Mouse (Mus musculus): Measurements from ENCODE around the gene Gap43. TPM values are rescaled to one million over a fixed set of nuclear protein-coding genes. Genes with fewer than 3 reads are reported as not detected.
"Not testable (repeated sequence)": the region's sequence is repeated elsewhere in the genome, so short reads cannot be mapped to it uniquely, and the experiment has no call there.

Gap43 gene
- 13.9 and 15.8 TPM in 2 replicates for polyA plus RNA-seq (2015; fragmentation: Nextera tagmentation; extraction: Ambion mirVana)

- H3K36me3 ChIP-seq (ENCODE audit: control insufficient read depth, insufficient read depth) = no peaks in the 10 kb centered on the region
- H3K9me3 ChIP-seq (replicated peaks; ENCODE audit: control insufficient read depth, low read length) = no peaks in the 10 kb centered on the region
- peak within 1 kb of the TSS; percentile 92 for H3K4me2 ChIP-seq (ENCODE audit: low read depth, low read length)
- peak within 1 kb of the TSS; percentile 54 for H3K4me3 ChIP-seq (ENCODE audit: low read length)
- peak; percentile 41; the same call in 1 of the 2 replicates for ATAC-seq (replicated peaks; ENCODE audit: extremely low read depth, insufficient read depth, low FRiP score)
- WGBS = 2% methylated on average over 18 of the region's 18 CpGs
- H3K9ac ChIP-seq (ENCODE audit: low read length) = peak within 1 kb of the TSS; percentile 62
- peaks cover 4% of the 10 kb centered on the region; the same call in 1 of the 2 replicates for H3K27me3 ChIP-seq (ENCODE audit: control insufficient read depth, insufficient read depth, low read length)
- peaks cover 6% of the 10 kb centered on the region for H3K4me1 ChIP-seq (ENCODE audit: control insufficient read depth, insufficient read depth, low read length)
- H3K27ac ChIP-seq (ENCODE audit: low read length) = peak within 1 kb of the TSS; percentile 53
Observed at GRCm38 (mm10) chr16:42340021-42340768, at the start of gene Gap43. Gap43 (minus strand) TSS chr16:42340651.

GRCm38 (mm10) chr16:42381328-42381838 lies 40.9 kb upstream of the Gap43 start:
- Histone ChIP-seq H3K4me2 (ENCODE audit: low read depth, low read length) (no peak overlapping the region), H3K36me3 (ENCODE audit: control insufficient read depth, insufficient read depth) (no peaks in the 10 kb centered on the region), H3K9ac (ENCODE audit: low read length) (no peak overlapping the region), H3K4me1 (ENCODE audit: control insufficient read depth, insufficient read depth, low read length) (no peaks in the 10 kb centered on the region), H3K27me3 (ENCODE audit: control insufficient read depth, insufficient read depth, low read length) (no peaks in the 10 kb centered on the region), H3K9me3 (replicated peaks; ENCODE audit: control insufficient read depth, low read length) (no peaks in the 10 kb centered on the region), H3K4me3 (ENCODE audit: low read length) (no peak overlapping the region), H3K27ac (ENCODE audit: low read length) (no peak overlapping the region)
- no peak for ATAC-seq (replicated peaks; ENCODE audit: extremely low read depth, insufficient read depth, low FRiP score)
- 64% methylated on average over 4 of the region's 4 CpGs for WGBS

- Histone ChIP-seq H3K36me3 (ENCODE audit: control insufficient read depth, insufficient read depth) (no peaks in the 10 kb centered on the region), H3K4me2 (ENCODE audit: low read depth, low read length) (no peak overlapping the region)
- 46% methylated on average over 3 of the region's 3 CpGs for WGBS
Observed at GRCm38 (mm10) chr16:42380641-42381040, 40.2 kb upstream of the Gap43 start.

GRCm38 (mm10) chr16:42370148-42370547 lies 29.7 kb upstream of the Gap43 start:
- ATAC-seq (replicated peaks; ENCODE audit: extremely low read depth, insufficient read depth, low FRiP score) = no peak
- WGBS = 81% methylated on average over 6 of the region's 6 CpGs
- H3K9me3 ChIP-seq (replicated peaks; ENCODE audit: control insufficient read depth, low read length) = no peaks in the 10 kb centered on the region

More at GRCm38 (mm10) chr16:42380641-42381040, 40.2 kb upstream of the Gap43 start:
- H3K4me3 ChIP-seq (ENCODE audit: low read length) = no peak overlapping the region
- no peak overlapping the region for H3K9ac ChIP-seq (ENCODE audit: low read length)
- no peaks in the 10 kb centered on the region for H3K27me3 ChIP-seq (ENCODE audit: control insufficient read depth, insufficient read depth, low read length)
- no peak for ATAC-seq (replicated peaks; ENCODE audit: extremely low read depth, insufficient read depth, low FRiP score)
- no peaks in the 10 kb centered on the region for H3K4me1 ChIP-seq (ENCODE audit: control insufficient read depth, insufficient read depth, low read length)
- no peaks in the 10 kb centered on the region for H3K9me3 ChIP-seq (replicated peaks; ENCODE audit: control insufficient read depth, low read length)
- no peak overlapping the region for H3K27ac ChIP-seq (ENCODE audit: low read length)

GRCm38 (mm10) chr16:42369346-42369745 lies 28.9 kb upstream of the Gap43 start:
- Histone ChIP-seq H3K9me3 (replicated peaks; ENCODE audit: control insufficient read depth, low read length) (no peaks in the 10 kb centered on the region), H3K4me2 (ENCODE audit: low read depth, low read length) (no peak overlapping the region)
- 78% methylated on average over 6 of the region's 6 CpGs for WGBS

More at GRCm38 (mm10) chr16:42370148-42370547, 29.7 kb upstream of the Gap43 start:
- no peaks in the 10 kb centered on the region for H3K27me3 ChIP-seq (ENCODE audit: control insufficient read depth, insufficient read depth, low read length)
- H3K27ac ChIP-seq (ENCODE audit: low read length) = no peak overlapping the region
- H3K9ac ChIP-seq (ENCODE audit: low read length) = no peak overlapping the region
- no peaks in the 10 kb centered on the region for H3K4me1 ChIP-seq (ENCODE audit: control insufficient read depth, insufficient read depth, low read length)
- H3K36me3 ChIP-seq (ENCODE audit: control insufficient read depth, insufficient read depth) = no peaks in the 10 kb centered on the region
- H3K4me2 ChIP-seq (ENCODE audit: low read depth, low read length) = no peak overlapping the region
- H3K4me3 ChIP-seq (ENCODE audit: low read length) = no peak overlapping the region

GRCm38 (mm10) chr16:42360061-42360460 lies 19.6 kb upstream of the Gap43 start:
- Histone ChIP-seq H3K4me1 (ENCODE audit: control insufficient read depth, insufficient read depth, low read length) (no peaks in the 10 kb centered on the region), H3K27me3 (ENCODE audit: control insufficient read depth, insufficient read depth, low read length) (no peaks in the 10 kb centered on the region), H3K4me3 (ENCODE audit: low read length) (no peak overlapping the region), H3K36me3 (ENCODE audit: control insufficient read depth, insufficient read depth) (no peaks in the 10 kb centered on the region), H3K27ac (ENCODE audit: low read length) (no peak overlapping the region), H3K9ac (ENCODE audit: low read length) (no peak overlapping the region), H3K9me3 (replicated peaks; ENCODE audit: control insufficient read depth, low read length) (no peaks in the 10 kb centered on the region), H3K4me2 (ENCODE audit: low read depth, low read length) (no peak overlapping the region)
- ATAC-seq (replicated peaks; ENCODE audit: extremely low read depth, insufficient read depth, low FRiP score) = no peak
- WGBS = 91% methylated on average over 4 of the region's 4 CpGs

More at GRCm38 (mm10) chr16:42369346-42369745, 28.9 kb upstream of the Gap43 start:
- ATAC-seq (replicated peaks; ENCODE audit: extremely low read depth, insufficient read depth, low FRiP score) = no peak
- Histone ChIP-seq H3K9ac (ENCODE audit: low read length) (no peak overlapping the region), H3K27ac (ENCODE audit: low read length) (no peak overlapping the region), H3K4me1 (ENCODE audit: control insufficient read depth, insufficient read depth, low read length) (no peaks in the 10 kb centered on the region), H3K36me3 (ENCODE audit: control insufficient read depth, insufficient read depth) (no peaks in the 10 kb centered on the region), H3K27me3 (ENCODE audit: control insufficient read depth, insufficient read depth, low read length) (no peaks in the 10 kb centered on the region), H3K4me3 (ENCODE audit: low read length) (no peak overlapping the region)

GRCm38 (mm10) chr16:42358058-42358457 lies 17.6 kb upstream of the Gap43 start:
- 85% methylated on average over 4 of the region's 4 CpGs for WGBS
- no peaks in the 10 kb centered on the region for H3K4me1 ChIP-seq (ENCODE audit: control insufficient read depth, insufficient read depth, low read length)
- H3K9ac ChIP-seq (ENCODE audit: low read length) = no peak overlapping the region
- H3K4me2 ChIP-seq (ENCODE audit: low read depth, low read length) = no peak overlapping the region
- no peak overlapping the region for H3K4me3 ChIP-seq (ENCODE audit: low read length)
- no peaks in the 10 kb centered on the region for H3K36me3 ChIP-seq (ENCODE audit: control insufficient read depth, insufficient read depth)
- H3K9me3 ChIP-seq (replicated peaks; ENCODE audit: control insufficient read depth, low read length) = no peaks in the 10 kb centered on the region
- H3K27ac ChIP-seq (ENCODE audit: low read length) = no peak overlapping the region
- no peaks in the 10 kb centered on the region for H3K27me3 ChIP-seq (ENCODE audit: control insufficient read depth, insufficient read depth, low read length)
- no peak for ATAC-seq (replicated peaks; ENCODE audit: extremely low read depth, insufficient read depth, low FRiP score)

GRCm38 (mm10) chr16:42350076-42350475 lies 9.6 kb upstream of the Gap43 start:
- H3K4me3 ChIP-seq (ENCODE audit: low read length) = no peak overlapping the region
- WGBS = 89% methylated on average over 2 of the region's 2 CpGs
- no peaks in the 10 kb centered on the region for H3K36me3 ChIP-seq (ENCODE audit: control insufficient read depth, insufficient read depth)
- H3K9ac ChIP-seq (ENCODE audit: low read length) = no peak overlapping the region
- no peaks in the 10 kb centered on the region for H3K27me3 ChIP-seq (ENCODE audit: control insufficient read depth, insufficient read depth, low read length)
- no peak for ATAC-seq (replicated peaks; ENCODE audit: extremely low read depth, insufficient read depth, low FRiP score)
- H3K4me1 ChIP-seq (ENCODE audit: control insufficient read depth, insufficient read depth, low read length) = no peaks in the 10 kb centered on the region
- H3K4me2 ChIP-seq (ENCODE audit: low read depth, low read length) = no peak overlapping the region
- H3K9me3 ChIP-seq (replicated peaks; ENCODE audit: control insufficient read depth, low read length) = no peaks in the 10 kb centered on the region
- H3K27ac ChIP-seq (ENCODE audit: low read length) = no peak overlapping the region

GRCm38 (mm10) chr16:42340865-42341264 lies 414 bp upstream of the Gap43 start:
- not testable (repeated sequence) for H3K36me3 ChIP-seq (ENCODE audit: control insufficient read depth, insufficient read depth); H3K4me3 ChIP-seq (ENCODE audit: low read length); H3K27ac ChIP-seq (ENCODE audit: low read length); H3K4me2 ChIP-seq (ENCODE audit: low read depth, low read length); ATAC-seq (replicated peaks; ENCODE audit: extremely low read depth, insufficient read depth, low FRiP score); H3K9me3 ChIP-seq (replicated peaks; ENCODE audit: control insufficient read depth, low read length); H3K27me3 ChIP-seq (ENCODE audit: control insufficient read depth, insufficient read depth, low read length); H3K9ac ChIP-seq (ENCODE audit: low read length); H3K4me1 ChIP-seq (ENCODE audit: control insufficient read depth, insufficient read depth, low read length)
- WGBS = 19% methylated on average over 2 of the region's 3 CpGs

All from heart, embryonic 16.5 days (tissue).